Mouse (Mus musculus): ENCODE results near the gene Adssl1.

Adssl1 gene

DNA sequence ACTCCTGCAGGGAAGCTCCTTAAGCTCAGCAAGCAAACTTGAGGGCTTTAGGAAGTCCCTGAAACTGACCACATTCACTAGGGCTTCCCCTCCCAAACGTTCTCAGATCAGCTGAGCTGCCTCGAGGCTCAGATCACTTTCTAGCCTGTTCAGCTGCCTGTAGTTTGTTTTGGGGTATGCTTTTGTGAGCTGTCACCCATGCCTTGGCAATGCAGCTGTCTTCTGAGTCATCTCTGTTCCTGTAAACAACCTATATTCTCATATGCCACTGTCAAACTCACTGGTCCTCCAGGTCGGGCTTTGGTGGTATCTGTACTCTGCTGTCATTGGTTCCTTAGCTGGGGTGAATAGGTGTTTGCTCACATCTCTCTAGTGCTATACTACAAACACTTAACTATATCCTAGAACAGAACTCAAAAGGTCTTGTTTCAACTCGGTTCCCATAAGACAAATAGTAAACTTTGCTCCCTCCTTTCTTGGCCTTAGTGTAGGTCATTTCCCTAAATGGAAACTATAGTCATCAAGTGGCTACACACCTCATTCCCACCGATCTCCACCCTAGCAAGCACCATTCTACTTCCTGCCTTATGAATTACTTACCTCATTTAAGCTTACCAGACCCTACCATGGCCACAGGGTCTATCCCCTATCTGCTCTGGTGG lies 32.1 kb downstream of the Adssl1 start:
- in situ Hi-C loops (cut with MboI, MseI), result loop anchor here (10.0 kb wide), 1 partner anchor 977 kb away; the partner anchor contains the start of genes Ckb and Trmt61a

DNA sequence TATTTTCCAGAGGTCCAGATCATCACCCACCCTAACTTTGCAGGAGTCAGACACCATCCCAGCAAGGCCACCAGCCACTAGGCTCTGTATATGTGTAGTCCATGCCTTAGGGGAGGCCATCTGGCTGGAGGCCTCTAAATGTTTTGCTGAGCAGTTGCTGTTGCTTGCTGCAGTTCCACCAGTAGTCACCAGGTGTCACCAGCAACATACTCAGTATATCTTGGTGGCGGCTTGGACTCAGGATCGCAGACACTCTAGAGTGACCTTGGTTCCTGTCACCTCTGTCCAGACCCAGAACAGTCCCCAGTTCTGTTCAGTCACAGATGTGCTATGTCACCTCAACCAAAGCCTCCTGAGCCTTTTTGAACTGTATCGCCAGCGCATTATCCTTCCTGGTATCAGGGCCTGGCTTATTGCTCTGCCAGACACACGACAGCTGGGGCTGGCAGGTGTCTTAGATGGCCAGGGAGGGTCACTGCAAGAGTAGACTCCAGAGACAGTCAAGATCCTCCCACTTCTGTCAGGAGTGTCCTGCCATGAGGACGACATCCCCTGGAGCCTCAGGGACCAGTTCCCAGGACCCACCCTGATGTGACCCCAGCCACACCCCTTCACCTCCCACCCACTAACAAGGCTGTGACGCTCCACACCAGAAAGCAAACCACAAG lies 33.4 kb downstream of the Adssl1 start:
- in situ Hi-C loops (cut with MboI, MseI), result loop anchor here (10.0 kb wide), 1 partner anchor 978 kb away; the partner anchor contains the start of genes Ckb and Trmt61a

DNA sequence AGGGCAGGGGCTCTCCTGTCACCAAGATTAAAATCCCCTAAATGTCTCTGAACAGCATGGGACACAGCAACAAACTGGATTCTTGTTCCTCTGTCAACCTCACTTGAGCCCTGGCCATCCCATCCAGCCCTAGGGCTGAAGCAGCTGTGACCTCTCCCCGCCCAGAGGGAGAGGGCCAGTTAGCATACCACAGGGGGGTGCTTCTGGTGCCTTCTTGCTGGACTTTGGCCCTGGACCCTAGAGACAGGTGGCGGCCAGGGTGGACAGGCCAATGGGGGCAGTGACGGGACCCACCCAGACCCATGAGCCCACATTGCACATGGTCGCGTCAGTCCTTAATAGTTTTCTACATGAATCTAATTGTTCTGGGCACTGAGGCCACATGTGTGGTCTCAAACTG lies 34.2 kb downstream of the Adssl1 start:
- in situ Hi-C loops (cut with MboI, MseI), result loop anchor here (10.0 kb wide), 1 partner anchor 979 kb away; the partner anchor contains the start of genes Ckb and Trmt61a

DNA sequence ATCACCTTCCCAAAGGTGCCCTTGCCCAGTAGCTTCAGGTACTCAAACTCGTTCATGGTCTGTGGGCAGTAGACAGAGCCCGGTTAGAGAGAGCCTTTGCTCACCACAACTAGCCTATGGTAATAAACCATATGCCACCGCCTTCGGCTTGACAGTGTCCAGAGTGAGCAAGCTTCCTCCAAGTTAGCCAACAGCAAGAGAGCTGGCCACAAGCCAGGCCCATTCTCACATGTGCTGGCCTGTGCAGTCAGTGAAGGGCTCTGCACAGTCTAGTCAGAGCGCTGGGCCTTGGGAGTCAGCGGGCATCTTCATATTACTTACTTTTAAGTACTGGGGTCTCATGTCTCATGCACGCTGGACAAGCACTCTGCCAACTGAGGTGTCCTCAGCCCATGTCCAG lies 38.8 kb downstream of the Adssl1 start:
- in situ Hi-C loops (cut with MboI, MseI), result loop anchor here (10.0 kb wide), 1 partner anchor 984 kb away; the partner anchor contains the start of genes Ckb and Trmt61a

DNA sequence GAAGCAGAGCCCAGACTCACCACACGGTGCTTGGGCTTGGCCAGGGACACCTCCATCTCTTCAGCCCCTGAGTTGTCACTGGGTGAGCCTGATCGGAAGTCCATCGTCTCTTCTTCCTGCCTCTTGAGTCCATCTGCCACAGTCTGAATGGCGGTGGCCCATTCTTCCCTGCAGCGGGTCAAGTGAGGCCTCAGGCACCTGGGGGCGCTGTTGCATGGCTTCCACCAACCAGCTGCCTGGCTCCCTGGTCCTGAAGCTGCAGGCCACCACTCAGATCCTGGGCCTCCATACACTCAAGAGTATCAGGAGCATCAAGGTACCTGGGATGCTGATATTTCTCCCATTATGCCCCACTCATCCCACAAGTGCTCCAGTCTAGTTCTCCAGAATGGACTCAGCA lies 39.3 kb downstream of the Adssl1 start:
- in situ Hi-C loops (cut with MboI, MseI), result loop anchor here (10.0 kb wide), 1 partner anchor 984 kb away; the partner anchor contains the start of genes Ckb and Trmt61a

DNA sequence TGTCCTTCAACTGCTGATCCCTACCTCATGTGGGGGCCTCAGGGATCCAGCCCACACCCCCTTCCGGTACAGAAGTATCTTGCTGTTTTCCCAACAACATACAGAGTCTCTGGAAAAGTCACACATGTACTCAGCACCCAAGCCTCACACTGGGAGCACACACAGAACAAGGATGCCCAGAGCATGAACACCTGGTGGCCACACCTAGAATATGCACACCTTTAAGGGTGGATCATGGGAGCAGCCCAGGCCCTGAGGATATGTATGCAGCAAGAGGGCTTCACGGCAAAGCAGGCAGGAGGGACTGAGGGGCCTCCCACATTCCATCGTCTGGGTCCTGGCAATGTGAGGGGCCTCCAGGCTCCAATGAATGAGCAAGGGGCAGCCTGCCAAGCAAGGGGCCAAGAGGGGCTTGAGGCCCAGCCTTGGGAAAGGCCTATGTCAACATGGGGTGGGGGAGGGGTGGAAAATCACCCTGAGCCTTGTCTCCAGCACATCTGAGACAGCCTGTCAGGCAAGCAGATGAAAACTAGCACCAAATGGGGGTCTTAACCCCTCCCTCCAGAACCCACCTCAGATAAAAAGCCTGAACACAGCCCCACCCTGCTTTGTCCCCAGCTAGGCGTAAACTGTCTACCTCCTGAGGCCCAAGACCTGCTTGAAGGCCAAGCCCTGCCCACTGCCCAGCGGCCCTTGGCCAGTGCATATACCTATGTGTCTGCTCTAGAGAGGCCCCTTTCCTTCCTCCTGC lies 40.9 kb downstream of the Adssl1 start:
- in situ Hi-C loops (cut with MboI, MseI), result no loop called here

DNA sequence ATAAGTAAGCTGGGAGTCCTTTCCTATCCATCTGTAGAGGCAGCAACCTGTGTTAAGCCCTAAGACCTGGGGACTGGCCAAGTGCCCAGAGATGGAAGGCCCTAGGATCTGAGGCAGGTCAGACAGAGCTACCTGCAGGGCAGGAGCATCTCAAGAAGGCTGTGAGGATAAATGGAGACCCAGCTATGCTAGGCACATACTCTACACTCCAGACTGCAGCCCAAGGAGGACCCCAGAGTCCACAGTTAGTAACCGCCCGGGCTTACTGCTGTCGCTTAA lies 41.4 kb downstream of the Adssl1 start:
- in situ Hi-C loops (cut with MboI, MseI), result no loop called here

DNA sequence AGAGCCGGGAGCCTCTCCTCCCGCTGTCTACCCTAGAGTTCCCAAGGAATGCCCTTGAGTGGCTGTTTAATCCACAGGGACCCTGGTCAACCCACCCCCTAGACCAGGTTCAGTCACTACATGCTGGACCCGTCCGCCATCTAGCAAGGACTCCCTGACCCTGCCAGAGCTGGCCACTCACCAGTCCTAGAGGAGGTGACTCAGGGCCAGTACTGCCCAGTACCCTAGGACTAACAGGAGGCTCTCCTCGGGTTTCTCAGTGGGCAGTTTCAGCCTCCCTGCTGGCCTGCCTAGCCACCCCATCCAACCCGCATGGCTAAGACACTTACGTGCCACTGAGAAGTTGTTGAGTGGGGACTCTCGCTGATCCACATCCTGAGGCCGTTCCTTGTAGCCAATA lies 42.0 kb downstream of the Adssl1 start:
- in situ Hi-C loops (cut with MboI, MseI), result no loop called here

DNA sequence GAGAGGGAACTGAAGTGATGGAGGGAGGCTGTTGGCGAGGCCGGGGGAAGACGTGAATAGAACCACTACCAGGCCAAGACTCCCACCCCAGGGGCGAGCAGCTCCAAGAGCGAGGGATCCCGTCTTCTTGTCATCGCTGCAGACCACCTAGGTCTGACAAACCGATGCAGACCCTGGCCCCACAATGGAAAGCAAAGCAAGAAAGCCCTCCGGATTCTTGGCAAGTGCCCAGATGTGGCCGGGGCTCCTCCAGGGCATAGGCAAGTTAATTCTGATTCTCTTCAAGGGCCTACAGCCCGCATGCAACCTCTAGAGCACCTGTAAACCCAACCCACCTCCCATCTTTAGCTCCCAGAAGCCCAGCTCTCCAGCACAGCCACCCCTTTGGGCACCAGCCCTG lies 43.5 kb downstream of the Adssl1 start:
- in situ Hi-C loops (cut with MboI, MseI), result no loop called here

DNA sequence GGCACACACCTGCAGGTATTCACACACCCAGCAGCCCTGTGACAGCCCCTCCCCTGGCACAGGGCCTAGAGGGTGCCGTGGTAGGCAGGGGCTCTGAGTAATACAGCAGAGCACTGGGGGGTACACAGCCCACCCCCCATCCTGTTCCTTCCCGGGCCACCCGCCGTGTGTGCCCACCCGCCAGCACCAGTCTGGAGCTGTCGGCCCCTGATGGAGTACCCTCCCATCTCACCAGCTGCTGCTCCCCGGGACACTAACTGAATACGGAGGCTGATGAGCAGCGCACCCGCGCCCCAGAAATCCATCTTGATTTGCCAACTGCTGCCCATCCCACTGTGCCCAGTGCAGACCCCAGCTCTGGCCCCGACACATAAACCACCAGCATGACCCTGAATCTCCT lies 43.9 kb downstream of the Adssl1 start:
- in situ Hi-C loops (cut with MboI, MseI), result no loop called here

DNA sequence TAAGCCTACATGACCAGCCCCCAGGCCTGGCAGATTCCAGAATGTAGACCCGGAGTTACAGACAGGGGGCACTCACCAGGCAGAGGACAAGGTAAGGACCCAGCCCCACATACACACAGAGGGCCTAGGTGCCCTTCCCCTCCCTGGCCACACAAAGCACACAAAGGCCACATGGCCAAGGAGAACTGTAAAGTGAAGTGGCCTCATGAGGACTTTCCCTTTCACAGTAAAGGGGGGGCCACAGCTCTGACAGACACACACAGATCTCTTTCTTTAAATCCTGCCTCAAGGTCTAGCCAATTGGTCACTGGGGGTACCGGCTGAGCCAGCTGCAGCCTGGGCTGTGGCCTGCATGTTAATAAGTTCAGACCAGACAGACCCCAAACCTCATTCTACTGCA lies 44.3 kb downstream of the Adssl1 start:
- in situ Hi-C loops (cut with MboI, MseI), result no loop called here

DNA sequence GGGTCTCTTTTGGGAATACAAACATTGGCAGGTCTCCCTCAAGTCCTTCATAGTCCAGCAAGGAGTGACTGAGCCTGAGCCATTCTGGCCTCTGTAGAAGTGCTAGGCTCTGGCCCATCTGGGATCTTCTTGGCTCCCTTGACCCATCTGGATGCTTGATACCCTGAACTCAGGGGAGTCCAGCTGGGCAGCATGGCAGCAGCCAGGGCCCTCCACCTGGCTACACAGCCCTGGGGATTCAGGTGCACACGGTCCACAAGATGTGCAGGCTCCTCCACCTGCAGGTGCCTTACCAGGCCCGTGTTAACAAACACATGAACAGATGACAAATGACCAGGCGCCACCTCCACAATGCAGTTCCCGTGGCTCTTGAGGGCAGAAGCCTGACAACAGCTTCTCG lies 44.8 kb downstream of the Adssl1 start:
- in situ Hi-C loops (cut with MboI, MseI), result no loop called here

DNA sequence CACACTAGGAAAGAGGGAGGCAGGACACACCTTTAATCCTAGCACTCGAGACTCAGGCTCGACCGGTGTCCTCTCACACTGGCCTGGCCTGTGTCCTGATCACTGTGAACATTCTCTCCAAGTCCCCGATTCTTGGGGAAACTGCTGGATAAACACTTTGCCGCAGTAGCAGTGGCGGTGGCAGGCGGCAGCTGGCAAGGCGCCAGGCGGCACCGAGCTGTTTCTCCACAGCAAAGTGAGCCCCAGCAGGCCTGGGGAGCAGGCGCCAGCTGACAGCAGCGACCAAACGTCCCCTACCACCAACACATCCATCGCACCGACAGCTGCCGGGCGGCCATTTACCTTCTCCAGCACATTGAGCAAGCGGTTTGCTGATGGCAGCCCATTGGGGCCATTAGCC lies 45.6 kb downstream of the Adssl1 start:
- in situ Hi-C loops (cut with MboI, MseI), result no loop called here

DNA sequence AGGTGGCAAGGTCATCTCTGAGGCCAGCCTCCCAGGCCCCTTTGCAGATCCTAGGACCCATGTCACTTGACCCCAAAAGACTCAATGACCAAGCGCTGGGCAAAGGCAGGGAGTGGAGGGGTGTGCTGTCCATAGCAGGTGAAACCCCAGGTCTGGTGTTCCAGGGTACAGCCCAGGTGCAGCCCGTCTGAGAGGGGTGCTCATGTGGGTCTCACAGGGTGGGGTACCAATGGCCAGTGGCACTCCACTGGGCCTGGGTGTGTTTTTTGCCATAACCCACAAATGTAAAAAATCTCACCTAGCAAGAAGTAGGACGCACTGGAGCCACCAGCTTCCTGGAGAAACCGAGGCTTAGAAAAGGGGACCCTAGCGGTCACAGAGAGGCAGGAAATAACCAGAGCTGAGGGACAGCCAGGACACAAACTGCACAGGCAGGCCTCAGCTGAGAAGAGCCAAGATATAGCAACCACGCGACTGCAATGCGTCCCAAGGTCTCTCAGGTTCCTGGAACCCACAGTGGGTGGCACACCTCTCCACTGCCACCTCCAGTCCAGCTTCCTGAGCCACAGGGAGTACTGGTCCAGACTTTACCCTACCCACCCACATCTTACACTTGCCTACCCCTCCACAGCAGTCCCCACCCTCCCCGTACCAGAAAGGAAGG lies 46.2 kb downstream of the Adssl1 start:
- in situ Hi-C loops (cut with MboI, MseI), result no loop called here

DNA sequence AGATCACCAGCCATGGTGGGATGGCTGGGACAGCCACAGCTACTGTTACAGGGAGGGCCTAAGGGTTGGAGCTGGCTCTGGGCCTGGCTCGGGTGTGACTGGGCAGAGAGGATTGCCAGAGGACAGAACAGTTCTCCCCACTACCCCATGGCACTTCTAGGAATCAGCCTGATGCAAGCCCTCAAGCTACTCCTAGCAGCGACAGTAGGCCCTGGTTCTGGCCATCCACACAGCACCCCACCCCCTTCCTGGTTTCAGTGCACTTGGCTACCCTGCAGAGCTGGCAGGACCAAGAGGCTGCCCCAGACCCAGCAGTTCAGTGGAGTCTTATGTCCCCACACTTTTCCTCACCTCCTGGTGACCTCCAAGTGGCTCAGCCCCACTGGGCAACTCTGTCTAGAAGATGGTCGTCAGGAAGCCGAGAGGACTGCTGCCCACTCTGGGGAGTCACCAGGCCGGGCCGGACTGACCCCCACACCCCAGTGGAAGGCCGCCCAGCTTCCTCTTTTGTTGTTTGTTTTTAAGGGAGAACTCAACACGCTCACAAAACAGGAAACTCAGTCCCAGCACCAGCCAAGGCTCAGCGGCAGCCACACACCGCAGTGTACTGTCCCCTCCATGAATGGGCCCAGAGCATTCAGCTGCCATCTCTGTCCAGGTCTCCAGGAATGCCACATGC lies 47.9 kb downstream of the Adssl1 start:
- in situ Hi-C loops (cut with MboI, MseI), result no loop called here

DNA sequence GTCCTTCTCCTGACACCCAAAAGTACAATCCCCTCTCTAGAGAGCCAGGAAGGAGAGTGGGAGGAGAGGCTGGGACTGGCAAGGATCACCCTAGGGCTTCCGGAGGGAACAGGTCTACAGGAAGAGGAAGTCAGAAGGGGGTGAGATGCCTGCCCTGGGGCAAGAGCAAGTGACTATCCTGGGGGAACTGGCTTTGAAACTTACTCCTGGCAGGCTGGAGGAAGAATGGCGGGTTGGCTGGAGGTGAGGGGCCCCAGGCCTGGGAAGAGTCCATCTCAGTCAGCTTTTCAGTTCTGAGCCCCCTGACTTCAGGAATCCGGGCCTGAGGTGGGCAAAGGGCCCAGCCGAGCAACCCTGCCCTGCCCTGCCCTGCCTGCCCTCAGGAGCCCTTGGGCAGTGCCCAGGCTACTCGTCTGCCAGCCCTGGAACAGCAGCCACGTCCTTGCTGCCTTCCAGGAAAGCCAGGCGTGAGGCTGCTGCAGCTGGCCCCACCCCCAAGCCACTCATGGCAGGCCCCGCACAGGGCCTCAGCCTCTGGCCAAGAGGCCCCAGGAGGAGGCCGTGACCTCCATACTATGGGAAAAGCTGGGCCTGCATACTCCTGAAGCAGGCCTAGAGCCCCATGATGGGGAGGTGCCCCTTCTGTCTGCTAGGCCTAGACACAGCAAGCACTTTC lies 51.0 kb downstream of the Adssl1 start:
- in situ Hi-C loops (cut with MboI, MseI), result no loop called here

DNA sequence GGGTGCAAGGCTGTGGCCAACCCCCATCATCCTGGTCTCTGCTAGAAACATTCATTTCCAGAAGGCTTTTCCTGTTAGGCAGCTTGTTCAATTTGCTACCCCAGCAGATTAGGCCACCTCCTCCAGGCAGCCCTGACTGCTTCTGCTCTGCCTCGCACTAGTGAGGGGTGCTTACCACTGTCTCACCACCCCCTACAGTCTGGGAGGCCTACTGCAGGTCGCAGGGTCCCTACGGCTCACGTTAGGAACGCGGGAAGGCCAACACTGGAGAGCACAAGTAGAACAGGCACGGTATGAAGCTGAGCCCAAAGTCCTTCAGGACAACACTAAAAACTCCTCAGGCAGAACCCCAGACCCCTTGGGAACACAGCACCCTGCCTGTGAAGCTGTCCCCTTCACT lies 52.0 kb downstream of the Adssl1 start:
- in situ Hi-C loops (cut with MboI, MseI), result no loop called here

DNA sequence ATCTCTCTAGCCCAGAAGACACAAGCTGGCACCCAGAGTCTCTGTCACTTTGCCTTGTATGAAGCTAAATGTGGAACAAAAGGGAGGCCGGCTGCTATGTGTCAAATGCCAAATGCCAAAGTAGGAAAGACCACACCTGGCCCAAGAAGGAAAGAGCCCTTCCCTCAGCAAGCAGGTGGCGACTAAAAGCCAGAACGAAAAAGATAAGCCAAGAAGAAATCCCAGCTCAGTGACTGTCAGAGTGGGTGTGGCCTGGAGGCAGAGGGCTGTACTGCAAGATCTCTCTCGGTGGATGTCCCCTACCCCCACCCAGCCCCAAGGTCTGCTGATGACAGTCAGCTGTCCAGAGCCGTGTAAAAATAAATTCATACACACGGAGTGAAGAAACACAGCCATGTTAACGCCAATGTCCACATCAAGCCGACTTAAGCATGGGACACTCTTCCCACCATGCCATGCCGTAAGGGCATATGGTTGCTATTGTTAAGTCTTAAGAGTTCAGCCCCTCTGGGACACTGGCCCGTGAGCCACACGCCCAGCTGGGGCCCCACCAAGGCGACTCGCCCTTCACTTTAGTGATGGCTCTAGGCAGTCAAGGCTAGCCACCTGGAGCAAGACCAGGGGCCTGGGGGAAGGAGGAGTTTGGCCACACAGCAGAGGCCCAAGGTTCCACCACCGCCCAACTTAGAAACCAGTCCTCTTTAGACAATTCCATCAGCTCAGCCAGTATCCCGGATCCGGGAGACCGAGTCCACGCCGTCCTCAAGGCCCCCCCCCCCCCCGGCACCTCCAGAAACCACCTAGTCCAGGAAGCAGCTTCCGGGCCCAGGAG lies 53.1 kb downstream of the Adssl1 start:
- in situ Hi-C loops (cut with MboI, MseI), result no loop called here

DNA sequence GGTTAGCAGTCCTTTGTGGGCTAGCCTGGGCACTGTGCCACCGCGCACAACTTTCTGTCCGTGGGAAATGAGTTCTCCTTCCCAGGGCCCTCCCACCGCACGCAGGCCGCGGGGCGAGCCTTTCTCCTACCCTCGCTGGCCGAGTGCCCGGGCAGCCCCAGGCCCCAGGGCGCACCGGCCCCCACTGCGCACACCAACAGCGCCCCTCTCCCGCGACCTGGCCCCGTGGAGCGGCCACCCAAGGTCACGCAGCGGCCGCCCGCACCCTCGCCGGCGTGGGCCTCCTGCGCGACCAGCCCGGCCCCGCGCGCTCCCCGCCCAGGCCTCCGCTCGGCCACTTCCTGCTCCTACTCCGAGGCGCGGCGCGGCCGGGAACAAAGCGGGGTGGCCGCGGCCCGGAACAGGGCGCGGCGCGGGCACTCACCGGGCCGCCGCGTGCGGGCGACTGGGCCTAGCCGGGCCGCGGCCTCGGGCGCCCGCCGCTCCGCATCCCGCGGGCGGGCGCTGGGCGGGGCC lies 53.8 kb downstream of the Adssl1 start:
- in situ Hi-C loops (cut with MboI, MseI), result no loop called here
